Mouse (Mus musculus) CH12.LX (cell line): ENCODE data around the gene Ptges3l.
"Not testable (repeated sequence)": the region's sequence is repeated elsewhere in the genome, so short reads cannot be mapped to it uniquely, and the experiment has no call there.

Experiments used
- CHD1 ChIP-seq: IDR thresholded peaks from 2 replicates; pipeline ENCODE4 v1.6.1; 2012; ENCODE audit warnings: low read depth, low read length, improper control_type of control experiment, inconsistent platforms
- CTCF ChIP-seq, 2 experiments: IDR thresholded peaks in 1 of 2; conservative IDR thresholded peaks in 1 of 2; 2 replicates each; pipeline ENCODE4 v1.5.1; 2011 to 2012; ENCODE audit warnings: low read depth in 2 of 2, low read length in 2 of 2, improper control_type of control experiment in 1 of 2, inconsistent platforms in 1 of 2, mild to moderate bottlenecking in 1 of 2, moderate library complexity in 1 of 2
- E2F4 ChIP-seq: IDR thresholded peaks from 2 replicates; pipeline ENCODE4 v1.6.1; 2011; ENCODE audit warnings: low read depth, low read length, improper control_type of control experiment; ENCODE audit not compliant: insufficient replicate concordance
- EP300 ChIP-seq: IDR thresholded peaks from 2 replicates; pipeline ENCODE4 v1.6.1; 2011; ENCODE audit warnings: low read length, improper control_type of control experiment
- ETS1 ChIP-seq: conservative IDR thresholded peaks from 2 replicates; pipeline ENCODE4 v1.6.1; 2012; ENCODE audit warnings: low read depth, mild to moderate bottlenecking, inconsistent platforms, low read length, improper control_type of control experiment, moderate library complexity
- MAZ ChIP-seq: IDR thresholded peaks from 2 replicates; pipeline ENCODE4 v1.6.1; 2012; ENCODE audit warnings: low read depth, mild to moderate bottlenecking, inconsistent platforms, low read length, improper control_type of control experiment, moderate library complexity
- MEF2A ChIP-seq: IDR thresholded peaks from 2 replicates; pipeline ENCODE4 v1.6.1; 2014; ENCODE audit warnings: low read depth, mild to moderate bottlenecking, inconsistent platforms, low read length, improper control_type of control experiment, borderline replicate concordance
- MYC ChIP-seq: IDR thresholded peaks from 2 replicates; pipeline ENCODE4 v1.6.1; 2011; ENCODE audit warnings: low read depth, mild to moderate bottlenecking, improper control_type of control experiment, low read length
- POLR2A ChIP-seq: IDR thresholded peaks from 2 replicates; pipeline ENCODE4 v1.6.1; 2011; ENCODE audit warnings: low read depth, mild to moderate bottlenecking, improper control_type of control experiment, low read length
- SIN3A ChIP-seq: IDR thresholded peaks from 2 replicates; pipeline ENCODE4 v1.6.1; 2012; ENCODE audit warnings: low read length, improper control_type of control experiment, inconsistent platforms
- TBP ChIP-seq: conservative IDR thresholded peaks from 2 replicates; pipeline ENCODE4 v1.6.1; 2011; ENCODE audit warnings: low read depth, low read length, improper control_type of control experiment
- ZMIZ1 ChIP-seq: IDR thresholded peaks from 2 replicates; pipeline ENCODE4 v1.6.1; 2012; ENCODE audit warnings: low read depth, mild to moderate bottlenecking, inconsistent platforms, low read length, improper control_type of control experiment

DNA sequence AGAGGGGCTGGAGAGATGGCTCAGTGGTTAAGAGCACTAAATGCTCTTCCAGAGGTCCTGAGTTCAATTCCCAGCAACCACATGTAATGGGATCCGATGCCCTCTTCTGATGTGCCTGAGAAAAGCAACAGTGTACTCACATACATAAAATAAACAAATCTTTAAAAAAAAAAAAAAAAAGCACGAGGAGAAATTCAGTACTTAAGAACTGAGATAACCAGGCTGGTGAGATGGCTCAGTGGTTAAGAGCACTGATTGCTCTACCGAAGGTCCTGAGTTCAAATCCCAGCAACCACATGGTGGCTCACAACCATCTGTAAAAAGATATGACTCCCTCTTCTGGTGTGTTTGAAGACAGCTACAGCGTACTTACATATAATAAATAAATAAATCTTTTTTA lies 24.5 kb upstream of the Ptges3l start:
- not testable (repeated sequence) for TF ChIP-seq EP300; POLR2A; CHD1; ZMIZ1; CTCF (conservative IDR thresholded peaks at IDR 0.05 in 1 of 2, IDR thresholded peaks at IDR 0.05 in 1 of 2; ENCODE audit: low read depth in 2 of 2, low read length in 2 of 2); MYC; MAZ; MEF2A; SIN3A; ETS1; E2F4
- TF ChIP-seq TBP, result peak; percentile 58; the same call in 1 of the 2 replicates
